In the genomic region with DNA sequence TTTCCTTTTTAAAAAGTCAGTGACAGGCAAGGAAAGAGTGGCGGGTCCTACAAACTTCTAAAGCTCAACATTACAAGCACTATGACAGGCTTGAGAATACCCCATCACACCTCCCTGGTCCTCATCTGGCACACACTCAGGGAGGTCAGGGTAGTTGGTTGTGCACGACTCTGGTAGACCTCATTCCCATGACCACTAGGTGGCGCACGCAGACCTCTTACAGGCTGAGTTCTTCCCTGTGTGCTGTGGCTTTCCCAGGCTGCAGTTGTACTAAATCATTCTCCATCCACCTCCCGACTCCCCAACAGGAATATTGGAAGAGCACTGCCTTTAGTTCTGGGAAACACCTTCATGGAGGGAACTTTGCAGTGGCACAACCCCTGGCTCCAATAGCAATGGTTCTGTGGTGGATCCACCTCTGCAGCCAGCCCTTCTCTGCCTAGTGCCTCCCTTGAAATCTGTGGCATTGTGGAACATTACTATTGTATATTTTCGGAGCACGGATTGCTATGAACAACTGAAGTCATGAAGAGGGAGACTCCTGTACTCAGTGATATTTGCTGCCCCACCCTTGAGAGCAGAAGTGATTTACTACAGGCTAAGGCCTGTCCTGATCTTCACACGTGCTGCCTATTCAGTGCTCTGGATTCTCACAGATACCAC, we compare ENCODE assay signal across 8 mouse cellular contexts. TPM values are rescaled to one million over a fixed set of nuclear protein-coding genes. Genes with fewer than 3 reads are reported as not detected.
DNase-seq lines count a peak whose midpoint lies in the region; ATAC-seq and TF ChIP-seq lines count a peak whose summit lies in the region.

No protein-coding gene starts in this region.

- peak; percentile 95 for TF ChIP-seq CTCF in cortical plate, adult 2 months (IDR thresholded peaks at IDR 0.05; ENCODE audit: extremely low read depth, insufficient read depth, low read length)

- TF ChIP-seq POLR2A in cortical plate, adult 2 months (IDR thresholded peaks at IDR 0.05; ENCODE audit: extremely low read depth, insufficient read depth, low read length) = no peak

- peak; percentile 62 for ATAC-seq in activated CD4-positive, CD25-positive, alpha-beta regulatory T cell, adult 4 months

- no peaks in the 10 kb centered on the region for H3K9me3 ChIP-seq in megakaryocyte, embryonic 14.5 days

- no peaks in the 10 kb centered on the region for H3K36me3 ChIP-seq in megakaryocyte, embryonic 14.5 days (replicated peaks; ENCODE audit: low read length)

- no peaks in the 10 kb centered on the region for H3K4me1 ChIP-seq in cortical plate, adult 2 months (ENCODE audit: control insufficient read depth, insufficient read depth, low read length)
- H3K4me1 ChIP-seq in megakaryocyte, embryonic 14.5 days = peaks cover 20% of the 10 kb centered on the region

- no peak overlapping the region for H3K27ac ChIP-seq in cortical plate, adult 2 months (ENCODE audit: insufficient read depth, low read length)

- DNase-seq in gastrocnemius, postnatal 10 days = peak; percentile 95
- DNase-seq in induced T-regulatory cell, adult 2 months (ENCODE audit: low read depth) = peak; percentile 89
- peak; percentile 70 to 77 for DNase-seq in left cerebral cortex, adult 8-10 months (ENCODE audit: low spot score in 2 of 2)
- peak; percentile 94 to 95 for DNase-seq in right cerebral cortex, adult 2 months (ENCODE audit: low spot score in 2 of 2)
- DNase-seq in urinary bladder, postnatal 10 days (ENCODE audit: low spot score) = peak; percentile 84

- no peak overlapping the region for H3K4me3 ChIP-seq in cortical plate, adult 2 months (ENCODE audit: insufficient read depth, low read length)
- H3K4me3 ChIP-seq in megakaryocyte, embryonic 14.5 days (replicated peaks) = peak overlapping the region; percentile 62

- H3K27me3 ChIP-seq in megakaryocyte, embryonic 14.5 days (replicated peaks) = no peaks in the 10 kb centered on the region

RNA-seq across cellular contexts. Expression of gene Serpinb1c, which starts 5.3 kb away (rescaled TPM):
- not detected for polyA plus RNA-seq in activated CD4-positive, CD25-positive, alpha-beta regulatory T cell, adult 4 months (2017; shearing (Covaris generic))
- polyA plus RNA-seq in cortical plate, adult 2 months (2012; rRNA removed) = not detected in 2 replicates
- total RNA-seq in gastrocnemius, postnatal 10 days (2021) = 1 to 10 TPM; 1.2 TPM
- not detected for total RNA-seq in left cerebral cortex, adult 8-10 months (2022)
- not detected in 2 replicates for polyA plus RNA-seq in megakaryocyte, embryonic 14.5 days (2012; ENCODE audit: insufficient read depth, low replicate concordance)

RNA-seq across cellular contexts. Expression of gene Serpinb1a, which starts 52.4 kb away (rescaled TPM):
- polyA plus RNA-seq in activated CD4-positive, CD25-positive, alpha-beta regulatory T cell, adult 4 months (2017; shearing (Covaris generic)) = 10 to 100 TPM; 20.2 to 24.3 TPM
- polyA plus RNA-seq in cortical plate, adult 2 months (2012; rRNA removed) = 11.0 and 15.1 TPM in 2 replicates
- 1 to 10 TPM; 7.0 to 9.0 TPM for total RNA-seq in gastrocnemius, postnatal 10 days (2021)
- total RNA-seq in left cerebral cortex, adult 8-10 months (2022) = 10 to 100 TPM in 1 of 4 experiments, 1 to 10 TPM in 3; 6.4 to 10.4 (median 7.5) TPM
- 1.4 TPM in 1 of 2 replicates, not detected in the other for polyA plus RNA-seq in megakaryocyte, embryonic 14.5 days (2012; ENCODE audit: insufficient read depth, low replicate concordance)
